Mouse (Mus musculus) layer of hippocampus, adult 9-10 months (tissue): Measurements from ENCODE around the gene Ugt1a2.
"Not testable (repeated sequence)": the region's sequence is repeated elsewhere in the genome, so short reads cannot be mapped to it uniquely, and the experiment has no call there.

ENCODE experiments used
- DNase-seq: peaks from one replicate; pipeline ENCODE4 v3.0.0; 2022; ENCODE audit warnings: low spot score

Gene Ugt1a2

DNA sequence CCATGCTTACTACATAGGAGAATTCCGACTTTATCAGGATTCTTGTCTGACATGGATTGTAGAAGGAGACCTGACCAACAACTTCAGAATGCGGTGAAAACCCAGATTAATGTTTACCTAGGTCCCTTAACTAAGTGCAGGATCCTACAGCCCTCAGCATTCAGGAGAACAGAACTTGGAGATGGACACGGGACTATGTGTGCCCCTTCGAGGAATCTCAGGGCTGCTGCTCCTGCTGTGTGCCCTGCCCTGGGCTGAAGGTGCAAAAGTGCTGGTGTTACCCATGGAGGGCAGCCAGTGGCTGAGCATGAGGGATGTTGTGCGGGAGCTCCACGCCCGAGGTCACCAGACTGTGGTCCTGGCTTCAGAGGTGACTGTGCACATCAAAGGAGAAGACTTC lies at the start of gene Ugt1a2:
Gene Ugt1a2 (plus strand): TSS at position 146 of the 400 bp plus-strand sequence.
- no peak for DNase-seq

DNA sequence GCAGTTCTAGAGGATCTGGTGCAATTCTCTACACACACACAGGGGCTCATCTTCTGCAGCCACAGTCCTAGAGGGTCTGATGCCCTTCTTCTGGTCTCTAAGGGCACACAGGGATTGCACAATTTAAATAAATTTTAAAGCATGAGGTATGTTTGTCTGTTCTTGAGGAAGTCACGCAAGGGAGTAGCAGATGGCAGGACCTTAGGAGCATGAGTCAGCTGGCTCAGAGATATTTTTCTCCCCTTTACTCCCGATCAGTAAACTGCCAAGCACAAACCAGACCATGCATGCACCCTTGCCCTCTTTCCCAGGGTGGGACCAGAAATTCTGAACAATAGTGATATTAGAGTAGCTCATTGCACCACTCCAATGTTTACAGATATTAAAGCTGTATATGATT lies 42.0 kb upstream of the Ugt1a2 start:
- DNase-seq: no peak

- no peak for DNase-seq
These were observed 34.7 kb upstream of the Ugt1a2 start, which contains the start of gene Ugt1a5 for GRCm38 (mm10) chr1:88165711-88166110. TSS of gene Ugt1a5 (plus strand) at chr1:88166012.

- not testable (repeated sequence) for DNase-seq
These were observed 28.2 kb upstream of the Ugt1a2 start for GRCm38 (mm10) chr1:88172190-88172589.

- DNase-seq: no peak
These were observed 20.7 kb upstream of the Ugt1a2 start for GRCm38 (mm10) chr1:88179657-88180056.

GRCm38 (mm10) chr1:88186325-88186935 lies 14.0 kb upstream of the Ugt1a2 start:
- DNase-seq: no peak

DNA sequence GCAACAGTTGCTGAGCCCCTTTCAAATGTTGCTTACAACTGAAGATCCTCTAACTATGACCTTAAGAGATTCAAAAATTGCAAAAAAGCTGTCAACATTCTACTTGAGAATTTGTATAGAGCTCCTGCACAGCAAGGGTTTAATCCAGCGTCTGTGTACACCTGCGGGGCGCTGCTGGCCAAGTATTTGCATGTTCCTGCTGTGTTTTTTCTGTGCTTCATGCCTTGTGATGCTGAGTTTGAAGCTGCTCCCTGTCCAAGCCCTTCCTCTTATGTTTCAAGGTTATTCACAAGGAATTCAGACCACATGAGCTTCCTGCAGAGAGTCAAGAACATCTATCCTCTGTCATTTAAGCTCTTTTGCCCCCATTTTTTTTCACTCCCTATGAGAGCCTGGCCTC lies 8.3 kb upstream of the Ugt1a2 start:
- DNase-seq: no peak

DNA sequence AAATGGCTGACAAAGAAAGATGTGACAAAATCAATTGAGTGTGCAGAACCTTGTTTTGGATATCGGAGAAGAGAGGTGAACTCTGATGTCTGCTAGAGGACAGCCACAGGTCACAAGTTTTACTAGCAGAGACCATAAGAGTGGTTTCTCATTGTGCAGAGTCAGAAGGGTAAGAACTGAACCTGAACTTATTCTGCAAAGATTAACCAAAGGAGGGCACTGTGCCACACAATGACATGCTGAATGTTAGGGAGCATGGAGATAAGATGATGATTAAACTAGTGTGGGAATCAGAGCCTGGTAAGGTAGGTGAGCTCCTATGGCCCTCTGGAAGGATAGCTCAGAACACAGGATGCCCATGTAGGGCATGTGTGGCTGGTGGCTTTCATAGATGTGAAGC lies 4.7 kb upstream of the Ugt1a2 start:
- no peak for DNase-seq

GRCm38 (mm10) chr1:88197443-88197842 lies 3.0 kb upstream of the Ugt1a2 start:
- no peak for DNase-seq

DNA sequence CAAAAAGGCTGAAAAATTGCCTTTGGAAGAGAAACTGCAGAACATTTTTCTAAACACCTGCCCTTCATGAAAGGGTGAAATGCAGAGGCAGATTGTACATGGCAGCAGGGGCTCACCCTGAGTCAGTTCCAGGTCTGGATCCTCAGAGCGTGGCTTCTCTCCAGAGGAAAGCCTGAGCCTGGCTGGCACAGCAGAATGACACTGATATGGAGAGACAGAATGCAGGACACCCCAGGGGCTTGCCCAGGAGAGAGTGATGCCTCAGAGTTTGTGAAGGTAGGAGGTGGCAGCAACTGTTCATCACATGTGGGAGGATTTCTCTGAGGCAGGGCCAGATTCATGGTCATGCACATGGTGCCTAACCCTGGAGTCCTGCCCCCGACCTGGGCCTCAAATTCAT lies 405 bp upstream of the Ugt1a2 start:
- DNase-seq: no peak

- DNase-seq: no peak
These were observed 5.0 kb downstream of the Ugt1a2 start, which contains the start of gene Dnajb3 for GRCm38 (mm10) chr1:88205294-88205922. TSS of gene Dnajb3 (minus strand) at chr1:88205782.

DNA sequence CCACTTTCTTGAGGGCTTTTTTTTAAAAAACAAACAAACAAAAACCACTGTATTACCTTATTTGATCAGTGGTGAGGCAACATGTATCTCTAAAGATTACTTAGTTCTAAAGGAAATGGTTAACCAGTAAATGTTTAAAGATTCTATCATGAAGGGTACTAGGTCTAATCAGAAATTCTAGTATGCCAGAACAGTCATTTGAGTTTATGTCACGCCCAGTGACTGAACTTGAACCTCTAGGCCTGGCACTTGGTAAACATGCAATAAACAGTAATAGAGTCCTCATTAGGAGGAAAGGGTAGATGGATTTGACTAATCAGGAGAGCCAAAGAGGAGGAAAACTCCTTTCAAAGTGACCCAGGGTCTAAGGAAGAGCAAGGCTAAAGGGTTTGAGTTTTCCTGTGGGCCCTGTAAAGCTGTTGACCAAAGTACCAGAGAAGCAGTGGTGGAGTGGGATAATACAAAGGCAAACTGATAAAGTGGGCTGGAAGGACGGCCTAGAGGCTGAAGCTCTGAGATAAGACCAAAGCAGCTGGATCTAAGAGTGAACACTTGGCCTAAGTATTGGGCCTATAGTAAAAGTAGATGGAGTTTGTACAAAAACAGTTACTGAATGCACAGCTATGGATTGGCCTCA lies 6.6 kb downstream of the Ugt1a2 start:
- DNase-seq: no peak

DNA sequence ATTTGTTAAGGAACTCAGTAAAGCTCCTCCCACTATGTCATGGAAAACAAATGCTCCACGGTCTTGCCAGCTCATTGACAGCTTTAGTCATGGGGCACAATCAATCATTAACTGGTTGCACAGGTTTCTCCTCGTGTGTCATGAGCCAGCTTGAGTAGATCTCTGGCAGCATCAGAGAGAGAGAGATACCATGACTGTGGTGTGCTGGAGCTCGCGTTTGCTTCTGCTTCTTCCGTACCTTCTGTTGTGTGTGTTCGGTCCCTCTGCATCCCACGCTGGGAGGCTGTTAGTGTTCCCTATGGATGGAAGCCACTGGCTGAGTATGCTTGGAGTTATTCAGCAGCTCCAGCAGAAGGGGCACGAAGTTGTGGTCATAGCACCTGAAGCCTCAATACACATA lies 11.4 kb downstream of the Ugt1a2 start, which contains the start of gene Ugt1a1:
Gene Ugt1a1 (plus strand): TSS at position 148 of the 400 bp plus-strand sequence.
- no peak for DNase-seq

DNA sequence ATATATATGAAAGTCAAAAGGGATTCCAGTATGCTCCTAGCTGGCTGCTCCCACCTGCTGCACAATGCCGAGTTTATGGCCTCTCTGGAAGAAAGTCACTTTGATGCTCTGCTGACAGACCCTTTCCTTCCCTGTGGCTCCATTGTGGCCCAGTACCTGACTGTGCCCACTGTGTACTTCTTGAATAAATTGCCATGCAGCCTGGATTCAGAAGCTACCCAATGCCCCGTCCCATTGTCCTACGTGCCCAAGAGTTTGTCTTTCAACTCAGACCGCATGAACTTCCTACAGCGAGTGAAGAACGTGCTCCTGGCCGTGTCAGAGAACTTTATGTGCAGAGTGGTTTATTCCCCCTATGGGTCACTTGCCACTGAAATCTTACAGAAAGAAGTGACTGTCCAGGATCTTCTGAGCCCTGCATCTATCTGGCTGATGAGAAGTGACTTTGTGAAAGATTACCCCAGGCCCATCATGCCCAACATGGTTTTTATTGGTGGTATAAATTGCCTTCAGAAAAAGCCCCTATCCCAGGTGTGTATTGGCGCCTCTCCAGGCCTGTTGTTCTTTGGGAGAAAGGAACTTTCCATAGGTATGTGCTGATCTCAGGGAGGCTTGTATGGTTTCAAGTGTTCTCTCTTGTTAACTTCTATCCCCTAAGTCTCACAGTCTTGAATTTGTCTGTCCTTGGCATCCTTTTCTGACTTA lies 12.1 kb downstream of the Ugt1a2 start:
- no peak for DNase-seq

DNA sequence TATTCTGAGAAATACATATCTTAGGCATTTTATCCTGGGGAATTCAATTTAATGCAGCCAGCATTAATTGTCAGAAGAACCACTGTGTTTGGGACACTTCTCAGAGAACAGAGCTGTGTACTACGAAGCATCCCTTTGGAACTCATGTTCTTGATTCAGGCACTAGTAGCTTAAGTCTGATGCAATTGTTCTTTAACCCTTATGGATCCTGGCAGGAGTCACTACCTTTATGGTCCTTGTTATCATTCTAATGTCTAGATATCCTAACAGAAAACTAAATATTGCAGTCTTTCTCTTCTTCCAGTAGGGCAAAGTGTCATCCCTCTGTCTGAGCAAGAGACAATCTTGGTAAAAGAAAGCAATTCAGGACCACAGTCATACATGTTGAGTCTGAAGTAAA lies 12.7 kb downstream of the Ugt1a2 start:
- no peak for DNase-seq

DNA sequence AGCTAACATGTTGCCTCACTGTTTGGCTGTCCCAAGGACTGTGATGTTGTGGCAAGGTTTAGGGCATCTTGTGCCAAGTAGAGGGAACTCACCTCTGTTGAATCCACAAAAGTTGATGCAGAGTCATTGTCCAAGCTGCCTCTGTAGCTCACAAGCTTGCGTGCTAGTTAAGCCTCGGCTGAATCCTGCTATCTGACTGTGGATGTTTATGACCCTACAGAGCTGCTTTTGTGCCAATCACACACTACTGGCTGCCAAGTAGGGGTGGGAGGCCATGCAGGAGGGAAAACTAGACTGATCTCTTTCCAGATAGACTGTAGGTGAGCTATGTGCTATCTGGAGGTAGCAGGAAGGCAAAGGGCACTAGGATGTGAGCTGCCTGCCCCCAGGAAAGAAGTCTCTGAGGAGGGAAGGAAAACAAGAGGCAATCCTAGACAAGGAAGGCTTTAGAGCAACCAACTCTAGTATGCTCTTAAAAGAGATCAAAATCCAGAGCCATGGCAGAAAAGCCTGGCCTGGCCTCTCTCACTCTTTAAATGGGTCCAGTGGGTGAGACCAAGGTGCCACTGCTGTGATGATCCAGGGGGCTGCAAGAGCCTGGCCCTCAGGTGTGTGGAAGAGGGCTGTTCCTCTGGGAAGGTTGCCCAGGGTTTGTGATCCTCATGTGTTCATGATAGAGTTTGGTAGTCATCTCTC lies 13.5 kb downstream of the Ugt1a2 start:
- no peak for DNase-seq

- no peak for DNase-seq
These were observed 14.1 kb downstream of the Ugt1a2 start for GRCm38 (mm10) chr1:88214462-88214952.

- DNase-seq: no peak
These were observed 15.3 kb downstream of the Ugt1a2 start for GRCm38 (mm10) chr1:88215466-88216380.

DNA sequence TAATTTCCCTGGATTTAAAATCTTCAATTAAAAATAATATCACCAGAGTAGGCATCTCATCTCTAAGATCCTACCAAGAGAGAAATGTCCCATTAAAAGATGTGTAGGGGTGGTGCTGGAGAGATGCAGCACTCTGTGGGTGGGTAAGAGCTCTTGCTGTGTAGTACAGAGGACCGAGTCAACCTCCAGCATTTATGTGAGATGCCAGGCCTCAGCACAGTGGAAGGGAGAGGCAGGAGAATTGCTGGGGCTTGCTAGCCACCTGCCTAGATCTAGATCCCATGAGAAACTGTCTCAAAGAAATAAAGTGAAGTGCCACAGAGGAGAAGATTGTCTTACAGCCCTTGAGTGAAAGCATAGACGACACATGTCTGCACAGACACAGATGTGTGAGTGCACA lies 16.1 kb downstream of the Ugt1a2 start:
- DNase-seq: no peak

GRCm38 (mm10) chr1:88217144-88217543 lies 16.7 kb downstream of the Ugt1a2 start:
- DNase-seq: no peak

- DNase-seq: no peak
These were observed 17.2 kb downstream of the Ugt1a2 start for GRCm38 (mm10) chr1:88217576-88217975.
